Mouse (Mus musculus): Measurements from ENCODE around the gene Shisa6. TPM values are rescaled to one million over a fixed set of nuclear protein-coding genes. Genes with fewer than 3 reads are reported as not detected.

Gene Shisa6
- polyA plus RNA-seq (2015; fragmentation: Nextera tagmentation; extraction: Ambion mirVana) = 0.04 and 0.37 TPM in 2 replicates

DNA sequence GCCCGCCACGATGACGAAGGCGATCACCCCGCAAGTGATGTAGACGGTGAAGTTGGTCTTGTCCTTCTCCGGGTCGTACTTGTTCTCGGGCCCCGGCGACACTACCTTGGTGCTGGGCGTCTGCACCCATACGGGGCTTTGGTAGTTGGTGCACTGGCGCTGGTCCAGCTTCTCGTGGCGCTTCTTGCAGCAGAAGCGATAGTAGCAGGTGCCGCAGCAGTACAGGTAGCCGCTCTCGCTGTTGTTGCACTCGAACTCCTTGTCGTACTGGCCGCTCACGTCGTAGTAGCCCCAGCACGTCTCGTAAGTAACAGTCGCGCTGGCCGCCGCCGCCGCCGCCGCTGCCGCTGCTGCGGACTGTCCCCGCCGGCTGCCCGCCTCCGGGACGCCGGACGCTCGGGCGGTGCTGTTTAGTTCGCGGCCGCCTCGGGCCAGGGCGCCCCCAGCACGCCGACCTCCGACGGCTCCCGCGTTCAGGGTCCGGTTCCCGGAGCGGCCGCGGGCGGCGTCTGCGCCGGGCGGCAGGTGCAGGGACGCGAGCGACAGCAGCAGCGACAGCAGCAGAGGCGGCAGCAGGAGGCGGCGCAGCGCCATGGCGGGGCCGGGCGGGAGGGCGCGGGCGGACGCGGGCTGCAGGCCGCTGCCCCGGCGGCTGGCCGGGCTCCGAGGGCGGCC lies at the start of gene Shisa6:
Gene Shisa6 (minus strand): TSS at position 594 of the 675 bp plus-strand sequence.
- no peak for TF ChIP-seq CTCF (IDR thresholded peaks at IDR 0.05; ENCODE audit: low read depth)
- Histone ChIP-seq H3K27ac (no peak within 1 kb of the TSS), H3K4me2 (ENCODE audit: low read length) (peak within 1 kb of the TSS; percentile 85), H3K36me3 (ENCODE audit: insufficient read depth, low read length) (no peaks in the 10 kb centered on the region), H3K9me3 (replicated peaks; ENCODE audit: low read length) (no peaks in the 10 kb centered on the region), H3K4me1 (replicated peaks; ENCODE audit: insufficient read depth, low read length) (peaks cover 7% of the 10 kb centered on the region; the same call in 1 of the 2 replicates), H3K4me3 (replicated peaks; ENCODE audit: low read depth, low read length) (peak within 1 kb of the TSS; percentile 44), H3K27me3 (ENCODE audit: insufficient read depth, low read length) (peaks cover 60% of the 10 kb centered on the region), H3K9ac (ENCODE audit: low read depth, low read length) (peak within 1 kb of the TSS; percentile 23; the same call in 1 of the 2 replicates)
- no peak for DNase-seq (ENCODE audit: low spot score)
- WGBS = under 1% methylated on average over 82 of the region's 89 CpGs
- peak; percentile 27; the same call in 1 of the 2 replicates for ATAC-seq (replicated peaks; ENCODE audit: low FRiP score, low read depth)

DNA sequence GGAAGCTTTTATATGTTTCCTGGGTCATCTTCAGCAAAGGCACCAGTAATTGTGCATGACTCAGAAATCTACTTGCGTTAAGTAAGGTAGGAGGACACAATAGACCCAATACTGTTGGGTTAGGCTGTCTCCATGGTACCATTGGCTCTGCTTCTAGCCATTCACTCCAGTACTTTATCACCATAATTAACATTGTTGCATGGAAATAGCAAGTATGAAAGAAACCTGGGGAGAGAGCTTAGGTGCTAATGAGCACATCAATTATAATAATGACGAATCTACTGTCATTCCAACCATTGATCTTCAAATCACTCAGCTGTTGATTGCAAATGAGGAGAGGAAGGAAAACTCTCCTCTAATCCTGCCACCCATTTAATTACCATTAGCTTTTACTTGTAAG lies 48.1 kb upstream of the Shisa6 start:
- WGBS = 25% methylated on average over 2 of the region's 2 CpGs
- no peak for TF ChIP-seq CTCF (IDR thresholded peaks at IDR 0.05; ENCODE audit: low read depth)
- no peak overlapping the region for H3K27ac ChIP-seq

DNA sequence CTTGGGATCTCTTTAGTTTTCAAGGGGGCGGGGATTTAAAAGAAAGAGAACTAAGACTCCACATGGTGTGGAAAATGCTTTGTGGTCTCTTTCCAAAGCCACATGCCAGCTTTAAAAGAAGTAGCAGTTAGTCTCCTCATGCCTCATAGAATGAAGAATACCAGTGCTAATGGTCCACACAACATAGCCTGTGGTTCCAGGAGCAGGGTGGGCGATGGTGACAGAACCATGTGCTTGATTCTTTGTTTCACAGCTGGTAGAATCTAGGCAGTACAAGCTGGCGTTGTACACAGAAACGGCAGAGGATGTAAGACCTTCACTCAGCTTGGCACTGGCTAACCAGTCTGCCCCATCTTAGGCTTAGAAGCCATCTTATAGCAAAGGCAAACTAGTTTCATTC lies 43.3 kb upstream of the Shisa6 start:
- ATAC-seq (replicated peaks; ENCODE audit: low FRiP score, low read depth) = no peak
- 82% methylated on average over 4 of the region's 4 CpGs for WGBS

More for the DNA sequence above, 48.1 kb upstream of the Shisa6 start:
- H3K9ac ChIP-seq (ENCODE audit: low read depth, low read length) = no peak overlapping the region
- no peaks in the 10 kb centered on the region for H3K36me3 ChIP-seq (ENCODE audit: insufficient read depth, low read length)
- H3K27me3 ChIP-seq (ENCODE audit: insufficient read depth, low read length) = no peaks in the 10 kb centered on the region
- no peak for DNase-seq (ENCODE audit: low spot score)
- no peak overlapping the region for H3K4me3 ChIP-seq (replicated peaks; ENCODE audit: low read depth, low read length)
- no peak for ATAC-seq (replicated peaks; ENCODE audit: low FRiP score, low read depth)
- H3K4me2 ChIP-seq (ENCODE audit: low read length) = no peak overlapping the region
- H3K4me1 ChIP-seq (replicated peaks; ENCODE audit: insufficient read depth, low read length) = no peaks in the 10 kb centered on the region
- no peaks in the 10 kb centered on the region for H3K9me3 ChIP-seq (replicated peaks; ENCODE audit: low read length)

DNA sequence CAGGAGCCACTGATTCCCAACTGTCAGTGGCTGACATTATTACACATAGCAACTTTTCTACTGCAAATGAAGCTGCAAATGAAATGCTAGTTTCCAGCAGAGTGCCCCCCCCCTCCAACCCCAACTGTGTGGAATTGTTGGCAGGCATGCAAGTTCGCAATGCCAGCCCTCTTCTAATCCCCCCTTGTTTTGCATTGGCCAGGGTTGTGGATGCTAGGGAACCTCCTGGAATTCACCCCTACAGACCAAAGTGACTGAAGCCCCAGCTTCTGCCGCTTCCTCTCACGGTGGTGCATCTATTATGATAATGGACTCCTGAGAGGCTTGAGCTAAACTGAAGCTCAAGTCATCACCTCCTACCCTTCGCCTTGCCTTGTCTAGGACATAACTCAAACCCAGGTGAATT lies 42.6 kb upstream of the Shisa6 start:
- WGBS = 29% methylated on average over 4 of the region's 4 CpGs
- TF ChIP-seq CTCF (IDR thresholded peaks at IDR 0.05; ENCODE audit: low read depth) = no peak
- no peak for ATAC-seq (replicated peaks; ENCODE audit: low FRiP score, low read depth)

More for the DNA sequence above, 43.3 kb upstream of the Shisa6 start:
- no peak overlapping the region for H3K4me2 ChIP-seq (ENCODE audit: low read length)
- H3K27me3 ChIP-seq (ENCODE audit: insufficient read depth, low read length) = no peaks in the 10 kb centered on the region
- no peak overlapping the region for H3K27ac ChIP-seq
- H3K4me1 ChIP-seq (replicated peaks; ENCODE audit: insufficient read depth, low read length) = no peaks in the 10 kb centered on the region
- H3K9me3 ChIP-seq (replicated peaks; ENCODE audit: low read length) = no peaks in the 10 kb centered on the region
- H3K36me3 ChIP-seq (ENCODE audit: insufficient read depth, low read length) = no peaks in the 10 kb centered on the region
- no peak for DNase-seq (ENCODE audit: low spot score)
- H3K9ac ChIP-seq (ENCODE audit: low read depth, low read length) = no peak overlapping the region
- no peak overlapping the region for H3K4me3 ChIP-seq (replicated peaks; ENCODE audit: low read depth, low read length)
- no peak for TF ChIP-seq CTCF (IDR thresholded peaks at IDR 0.05; ENCODE audit: low read depth)

DNA sequence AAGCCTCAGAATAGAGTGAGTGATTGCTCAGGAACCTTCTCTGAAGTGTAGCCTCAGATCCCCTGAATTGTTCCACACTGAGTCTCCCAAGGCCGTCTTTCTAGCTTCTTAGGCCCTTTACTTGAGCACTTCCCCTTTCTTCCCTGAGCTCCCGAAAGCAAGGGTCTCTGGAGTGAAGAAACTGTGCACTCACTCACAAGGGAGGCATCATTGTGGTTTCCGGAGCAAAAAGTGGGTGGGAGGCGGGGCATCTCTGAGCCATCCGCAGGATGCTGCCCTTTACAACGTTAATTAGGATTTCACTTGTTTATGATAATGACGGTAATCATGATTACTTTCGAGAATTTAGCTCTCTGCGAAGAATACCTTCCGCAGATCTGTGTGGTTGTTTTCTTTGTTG lies 41.6 kb upstream of the Shisa6 start:
- Histone ChIP-seq H3K4me1 (replicated peaks; ENCODE audit: insufficient read depth, low read length) (no peaks in the 10 kb centered on the region), H3K4me3 (replicated peaks; ENCODE audit: low read depth, low read length) (no peak overlapping the region), H3K36me3 (ENCODE audit: insufficient read depth, low read length) (no peaks in the 10 kb centered on the region), H3K27me3 (ENCODE audit: insufficient read depth, low read length) (no peaks in the 10 kb centered on the region), H3K9ac (ENCODE audit: low read depth, low read length) (no peak overlapping the region), H3K4me2 (ENCODE audit: low read length) (no peak overlapping the region), H3K27ac (no peak overlapping the region), H3K9me3 (replicated peaks; ENCODE audit: low read length) (no peaks in the 10 kb centered on the region)
- WGBS = 3% methylated on average over 10 of the region's 10 CpGs
- DNase-seq (ENCODE audit: low spot score) = no peak
- no peak for TF ChIP-seq CTCF (IDR thresholded peaks at IDR 0.05; ENCODE audit: low read depth)
- ATAC-seq (replicated peaks; ENCODE audit: low FRiP score, low read depth) = no peak

More for the DNA sequence above, 42.6 kb upstream of the Shisa6 start:
- Histone ChIP-seq H3K4me1 (replicated peaks; ENCODE audit: insufficient read depth, low read length) (no peaks in the 10 kb centered on the region), H3K9me3 (replicated peaks; ENCODE audit: low read length) (no peaks in the 10 kb centered on the region), H3K36me3 (ENCODE audit: insufficient read depth, low read length) (no peaks in the 10 kb centered on the region), H3K27ac (no peak overlapping the region), H3K9ac (ENCODE audit: low read depth, low read length) (no peak overlapping the region), H3K4me3 (replicated peaks; ENCODE audit: low read depth, low read length) (no peak overlapping the region), H3K4me2 (ENCODE audit: low read length) (no peak overlapping the region), H3K27me3 (ENCODE audit: insufficient read depth, low read length) (no peaks in the 10 kb centered on the region)
- DNase-seq (ENCODE audit: low spot score) = no peak

DNA sequence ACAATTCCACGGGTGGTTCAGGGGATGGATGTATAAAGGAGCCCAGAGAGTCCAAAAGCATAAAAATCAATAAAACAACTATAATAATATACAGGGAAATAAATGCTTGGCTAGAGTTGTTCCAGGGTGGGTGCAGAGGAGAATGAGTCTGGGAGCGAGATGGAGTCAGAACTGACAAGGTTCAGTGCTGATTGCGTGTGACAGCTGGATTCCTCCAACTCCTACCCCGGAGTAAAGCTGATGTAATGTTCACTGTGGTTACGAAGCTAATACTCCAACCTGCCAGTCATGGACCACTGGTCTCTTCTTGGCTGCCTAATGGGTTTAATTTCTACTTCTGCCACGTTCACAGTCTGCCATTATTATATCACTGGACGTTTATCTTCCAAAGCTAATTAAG lies 36.5 kb upstream of the Shisa6 start:
- Histone ChIP-seq H3K27me3 (ENCODE audit: insufficient read depth, low read length) (no peaks in the 10 kb centered on the region), H3K27ac (no peak overlapping the region), H3K4me1 (replicated peaks; ENCODE audit: insufficient read depth, low read length) (no peaks in the 10 kb centered on the region), H3K4me2 (ENCODE audit: low read length) (no peak overlapping the region), H3K9ac (ENCODE audit: low read depth, low read length) (no peak overlapping the region), H3K4me3 (replicated peaks; ENCODE audit: low read depth, low read length) (no peak overlapping the region), H3K9me3 (replicated peaks; ENCODE audit: low read length) (no peaks in the 10 kb centered on the region), H3K36me3 (ENCODE audit: insufficient read depth, low read length) (no peaks in the 10 kb centered on the region)
- TF ChIP-seq CTCF (IDR thresholded peaks at IDR 0.05; ENCODE audit: low read depth) = no peak
- ATAC-seq (replicated peaks; ENCODE audit: low FRiP score, low read depth) (no peak), DNase-seq (ENCODE audit: low spot score) (peak; percentile 7)
- WGBS = 40% methylated on average over 7 of the region's 7 CpGs

Data from kidney, postnatal 0 days (tissue).